Mouse (Mus musculus) midbrain, embryonic 12.5 days (tissue): ENCODE data around the gene Hs3st6. TPM values are rescaled to one million over a fixed set of nuclear protein-coding genes. Genes with fewer than 3 reads are reported as not detected.

ENCODE experiments used
- ATAC-seq: fragments of 200-750 bp; cut with Nextera tagmentation; 2 replicates; pipeline ENCODE4 v1.8.0; 2017; ENCODE audit warnings: low read depth, moderate TSS enrichment, moderate library complexity; ENCODE audit not compliant: low FRiP score
- H3K27ac ChIP-seq: fragments of 300-500 bp; sonication (generic); replicated peaks from 2 replicates; pipeline ENCODE4 v1.5.1; 2016; ENCODE audit warnings: mild to moderate bottlenecking
- H3K27me3 ChIP-seq: fragments of 300-500 bp; sonication (generic); 2 replicates; pipeline ENCODE4 v1.6.1; 2016; ENCODE audit warnings: mild to moderate bottlenecking
- H3K36me3 ChIP-seq: fragments of 300-500 bp; sonication (generic); 2 replicates; pipeline ENCODE4 v1.6.1; 2016
- H3K4me1 ChIP-seq: fragments of 300-500 bp; sonication (generic); 2 replicates; pipeline ENCODE4 v1.6.1; 2016
- H3K4me2 ChIP-seq: fragments of 300-500 bp; sonication (generic); replicated peaks from 2 replicates; pipeline ENCODE4 v1.6.1; 2016; ENCODE audit warnings: mild to moderate bottlenecking, moderate library complexity
- H3K4me3 ChIP-seq: fragments of 300-500 bp; sonication (generic); 2 replicates; pipeline ENCODE4 v1.5.1; 2016; ENCODE audit warnings: mild to moderate bottlenecking
- H3K9ac ChIP-seq: fragments of 300-500 bp; sonication (generic); replicated peaks from 2 replicates; pipeline ENCODE4 v1.6.1; 2016; ENCODE audit warnings: mild to moderate bottlenecking, moderate library complexity
- H3K9me3 ChIP-seq: fragments of 300-500 bp; sonication (generic); 2 replicates; pipeline ENCODE4 v1.6.1; 2016; ENCODE audit warnings: mild to moderate bottlenecking
- WGBS: fragments of 180-500 bp; shearing (Covaris S2); methylation state at CpG from one replicate; pipeline ENCODE4 v1.1.7; 2016; 5-methylcytosine and 5-hydroxymethylcytosine counted together
- polyA plus RNA-seq: library from polyadenylated mRNA; unstranded; fragments of >200 nt; fragmentation: Nextera tagmentation; extraction: Ambion mirVana; gene quantifications from 2 replicates; pipeline ENCODE4 v1.2.1, GENCODE M21; 2016

Hs3st6 gene
- polyA plus RNA-seq, 1 experiment from 2014 or later = 0.63 TPM

- no peak for ATAC-seq
- H3K4me1 ChIP-seq = no peaks in the 10 kb centered on the region
- H3K4me3 ChIP-seq = no peak overlapping the region
- no peaks in the 10 kb centered on the region for H3K36me3 ChIP-seq
- H3K27me3 ChIP-seq = no peaks in the 10 kb centered on the region
- no peak overlapping the region for H3K27ac ChIP-seq
- no peaks in the 10 kb centered on the region for H3K9me3 ChIP-seq
- H3K9ac ChIP-seq = no peak overlapping the region
- no peak overlapping the region for H3K4me2 ChIP-seq
- WGBS = 88% methylated on average over 2 of the region's 2 CpGs
Observed at GRCm38 (mm10) chr17:24780821-24781220, 28.0 kb downstream of the Hs3st6 start.

GRCm38 (mm10) chr17:24792190-24792589, 39.4 kb downstream of the Hs3st6 start:
- Histone ChIP-seq H3K4me1 (no peaks in the 10 kb centered on the region), H3K4me3 (no peak overlapping the region), H3K36me3 (no peaks in the 10 kb centered on the region), H3K27ac (no peak overlapping the region), H3K27me3 (peaks cover 5% of the 10 kb centered on the region; the same call in 1 of the 2 replicates), H3K9me3 (no peaks in the 10 kb centered on the region), H3K4me2 (no peak overlapping the region), H3K9ac (no peak overlapping the region)
- 78% methylated on average over 8 of the region's 8 CpGs for WGBS
- ATAC-seq = no peak

- Histone ChIP-seq H3K4me1 (no peaks in the 10 kb centered on the region), H3K4me3 (no peak overlapping the region), H3K9ac (no peak overlapping the region), H3K4me2 (no peak overlapping the region), H3K36me3 (no peaks in the 10 kb centered on the region), H3K27me3 (peaks cover 10% of the 10 kb centered on the region; the same call in 1 of the 2 replicates), H3K9me3 (no peaks in the 10 kb centered on the region), H3K27ac (no peak overlapping the region)
- 83% methylated on average over 12 of the region's 12 CpGs for WGBS
- ATAC-seq = no peak
Observed at GRCm38 (mm10) chr17:24794791-24795190, 42.0 kb downstream of the Hs3st6 start.

GRCm38 (mm10) chr17:24796969-24797368, 44.2 kb downstream of the Hs3st6 start:
- no peak overlapping the region for H3K4me2 ChIP-seq
- WGBS = 69% methylated on average over 3 of the region's 3 CpGs
- no peaks in the 10 kb centered on the region for H3K4me1 ChIP-seq
- no peak overlapping the region for H3K27ac ChIP-seq
- H3K9ac ChIP-seq = no peak overlapping the region
- H3K27me3 ChIP-seq = 0 out of 2 replicates have a peak, but pooled peaks cover 6% of the 10 kb centered on the region
- H3K36me3 ChIP-seq = no peaks in the 10 kb centered on the region
- H3K9me3 ChIP-seq = no peaks in the 10 kb centered on the region
- no peak for ATAC-seq
- H3K4me3 ChIP-seq = no peak overlapping the region

- no peaks in the 10 kb centered on the region for H3K4me1 ChIP-seq
- no peak overlapping the region for H3K9ac ChIP-seq
- no peaks in the 10 kb centered on the region for H3K9me3 ChIP-seq
- WGBS = 63% methylated on average over 9 of the region's 9 CpGs
- no peak overlapping the region for H3K4me2 ChIP-seq
- no peaks in the 10 kb centered on the region for H3K36me3 ChIP-seq
- no peak overlapping the region for H3K27ac ChIP-seq
- H3K27me3 ChIP-seq = peaks cover 8% of the 10 kb centered on the region
- H3K4me3 ChIP-seq = no peak overlapping the region
- ATAC-seq = no peak
Observed at GRCm38 (mm10) chr17:24798229-24798628, 45.4 kb downstream of the Hs3st6 start.

- Histone ChIP-seq H3K27ac (no peak overlapping the region), H3K36me3 (no peaks in the 10 kb centered on the region), H3K4me1 (peaks cover 7% of the 10 kb centered on the region), H3K4me3 (no peak overlapping the region), H3K4me2 (no peak overlapping the region), H3K27me3 (peaks cover 19% of the 10 kb centered on the region), H3K9me3 (no peaks in the 10 kb centered on the region), H3K9ac (no peak overlapping the region)
- ATAC-seq = no peak
- WGBS = 85% methylated on average over 4 of the region's 4 CpGs
Observed at GRCm38 (mm10) chr17:24799476-24799875, 46.7 kb downstream of the Hs3st6 start.

GRCm38 (mm10) chr17:24800524-24800923, 47.7 kb downstream of the Hs3st6 start:
- no peak overlapping the region for H3K27ac ChIP-seq
- 56% methylated on average over 3 of the region's 3 CpGs for WGBS
- no peak overlapping the region for H3K4me2 ChIP-seq
- H3K9ac ChIP-seq = no peak overlapping the region
- no peak overlapping the region for H3K4me3 ChIP-seq
- H3K4me1 ChIP-seq = peaks cover 9% of the 10 kb centered on the region
- H3K27me3 ChIP-seq = peaks cover 28% of the 10 kb centered on the region
- H3K9me3 ChIP-seq = no peaks in the 10 kb centered on the region
- ATAC-seq = no peak
- no peaks in the 10 kb centered on the region for H3K36me3 ChIP-seq

- Histone ChIP-seq H3K36me3 (no peaks in the 10 kb centered on the region), H3K9me3 (no peaks in the 10 kb centered on the region), H3K27ac (no peak within 1 kb of the TSS), H3K9ac (peak within 1 kb of the TSS; percentile 80), H3K27me3 (peaks cover 41% of the 10 kb centered on the region), H3K4me1 (peaks cover 9% of the 10 kb centered on the region), H3K4me3 (peak within 1 kb of the TSS; percentile 70), H3K4me2 (peak within 1 kb of the TSS; percentile 78)
- peak; percentile 84 for ATAC-seq
- under 1% methylated on average over 60 of the region's 71 CpGs for WGBS
Observed at GRCm38 (mm10) chr17:24803952-24804951, 51.5 kb downstream of the Hs3st6 start, which contains the start of gene Meiob. Meiob (plus strand) TSS chr17:24804289.

Other genes starting within 250 kb of the Hs3st6 start
- gene Traf7, start 225.1 kb upstream of the Hs3st6 start, polyA plus RNA-seq = 92.4 and 94.9 TPM in 2 replicates
- gene Rab26, start 218.8 kb upstream of the Hs3st6 start, polyA plus RNA-seq = 1.9 and 2.2 TPM in 2 replicates
- 25.1 and 27.1 TPM in 2 replicates for gene Pkd1, start 203.2 kb upstream of the Hs3st6 start, polyA plus RNA-seq
- 82.2 and 89.6 TPM in 2 replicates for gene Tsc2, start 120.4 kb upstream of the Hs3st6 start, polyA plus RNA-seq
- gene Nthl1, start 120.3 kb upstream of the Hs3st6 start, polyA plus RNA-seq = 14.3 and 14.9 TPM in 2 replicates
- gene Slc9a3r2, start 102.7 kb upstream of the Hs3st6 start, polyA plus RNA-seq = 26.4 and 33.8 TPM in 2 replicates
- gene Npw, start 94.5 kb upstream of the Hs3st6 start, polyA plus RNA-seq = not detected in 2 replicates
- 23.5 and 25.0 TPM in 2 replicates for gene Zfp598, start 83.3 kb upstream of the Hs3st6 start, polyA plus RNA-seq
- gene Syngr3, start 63.0 kb upstream of the Hs3st6 start, polyA plus RNA-seq = 27.6 and 31.7 TPM in 2 replicates
- gene Gfer, start 56.8 kb upstream of the Hs3st6 start, polyA plus RNA-seq = 43.9 and 48.4 TPM in 2 replicates
- gene Noxo1, start 56.8 kb upstream of the Hs3st6 start, polyA plus RNA-seq = 1.7 and 2.2 TPM in 2 replicates
- 86.8 and 97.6 TPM in 2 replicates for gene Tbl3, start 45.3 kb upstream of the Hs3st6 start, polyA plus RNA-seq
- gene Rnf151, start 34.9 kb upstream of the Hs3st6 start, polyA plus RNA-seq = 0.24 TPM in 1 of 2 replicates, not detected in the other
- 892 and 929 TPM in 2 replicates for gene Rps2, start 34.9 kb upstream of the Hs3st6 start, polyA plus RNA-seq
- 201 and 205 TPM in 2 replicates for gene Ndufb10, start 28.5 kb upstream of the Hs3st6 start, polyA plus RNA-seq
- not detected in 2 replicates for gene Rpl3l, start 25.2 kb upstream of the Hs3st6 start, polyA plus RNA-seq
- 18.4 and 20.8 TPM in 2 replicates for gene Msrb1, start 16.3 kb upstream of the Hs3st6 start, polyA plus RNA-seq
- gene Meiob, start 51.3 kb downstream of the Hs3st6 start, polyA plus RNA-seq = not detected in 2 replicates
- gene Hagh, start 87.2 kb downstream of the Hs3st6 start, polyA plus RNA-seq = 29.4 and 31.2 TPM in 2 replicates
- 18.1 and 20.5 TPM in 2 replicates for gene Fahd1, start 97.4 kb downstream of the Hs3st6 start, polyA plus RNA-seq
- gene Igfals, start 113.0 kb downstream of the Hs3st6 start, polyA plus RNA-seq = 0.17 and 0.27 TPM in 2 replicates
- 64.0 and 70.3 TPM in 2 replicates for gene Nubp2, start 133.4 kb downstream of the Hs3st6 start, polyA plus RNA-seq
- 52.8 and 52.9 TPM in 2 replicates for gene Spsb3, start 133.7 kb downstream of the Hs3st6 start, polyA plus RNA-seq
- gene Eme2, start 142.1 kb downstream of the Hs3st6 start, polyA plus RNA-seq = 42.6 and 43.6 TPM in 2 replicates
- 88.0 and 89.8 TPM in 2 replicates for gene Mrps34, start 142.1 kb downstream of the Hs3st6 start, polyA plus RNA-seq
- 43.2 and 54.2 TPM in 2 replicates for gene Nme3, start 143.5 kb downstream of the Hs3st6 start, polyA plus RNA-seq
- gene Mapk8ip3, start 184.0 kb downstream of the Hs3st6 start, polyA plus RNA-seq = 78.7 and 80.0 TPM in 2 replicates
- 279 and 292 TPM in 2 replicates for gene Jpt2, start 207.7 kb downstream of the Hs3st6 start, polyA plus RNA-seq